Comparison of ENCODE assay signal across 7 mouse cellular contexts in the genomic region with DNA sequence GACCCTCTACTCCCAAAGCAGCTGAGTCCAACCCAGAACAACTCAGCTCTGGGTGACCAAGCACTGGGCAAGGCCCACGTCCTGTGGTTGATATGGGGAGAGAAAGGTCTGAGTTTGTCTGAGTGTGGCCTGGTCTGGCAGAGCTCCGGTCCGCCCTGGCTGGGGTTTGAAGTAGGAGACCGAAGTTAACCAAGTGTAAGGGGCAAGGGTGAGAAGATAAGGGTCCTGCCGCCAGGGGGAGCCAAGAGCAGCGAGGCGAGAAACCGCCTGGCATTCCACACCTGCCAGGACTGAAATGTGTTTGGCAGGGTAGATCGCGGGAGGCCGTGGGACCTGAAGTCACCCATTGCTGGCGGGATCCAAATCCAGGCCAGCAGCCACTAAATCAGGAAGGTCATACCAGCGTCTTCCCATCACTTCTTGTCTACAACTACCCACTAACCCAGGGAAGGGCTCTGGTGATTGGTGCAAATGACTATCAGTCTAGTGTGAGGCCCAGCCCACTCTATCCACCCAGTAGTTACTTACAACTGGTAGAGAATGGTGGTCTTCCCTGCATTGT. TPM values are rescaled to one million over a fixed set of nuclear protein-coding genes. Genes with fewer than 3 reads are reported as not detected.
DNase-seq lines count a peak whose midpoint lies in the region; ATAC-seq and TF ChIP-seq lines count a peak whose summit lies in the region.

No protein-coding gene starts in this region.

- no peak for TF ChIP-seq POLR2A in bone marrow macrophage, adult 2 months (IDR thresholded peaks at IDR 0.05; ENCODE audit: borderline replicate concordance, low read depth, low read length)

- peaks cover 56% of the 10 kb centered on the region for H3K27me3 ChIP-seq in G1E (ENCODE audit: insufficient read depth, low read length)
- H3K27me3 ChIP-seq in heart, postnatal 0 days (ENCODE audit: control insufficient read depth, insufficient read depth, low read length), result 0 out of 2 replicates have a peak, but pooled peaks cover 2% of the 10 kb centered on the region

- ATAC-seq in G1E (ENCODE audit: extremely low read depth, insufficient number of reproducible peaks, low FRiP score, poor library complexity, severe bottlenecking), result no peak
- ATAC-seq in erythroblast, adult 5-6 weeks (replicated peaks; ENCODE audit: low FRiP score, poor library complexity, severe bottlenecking), result peak; percentile 85
- ATAC-seq in heart, postnatal 0 days (ENCODE audit: insufficient read depth, low read depth), result peak; percentile 56
- peak; percentile 71 for ATAC-seq in megakaryocyte-erythroid progenitor cell, adult 5-6 weeks (replicated peaks; ENCODE audit: low FRiP score, low TSS enrichment, poor library complexity, severe bottlenecking)

- H3K4me2 ChIP-seq in heart, postnatal 0 days (ENCODE audit: low read depth, low read length), result peak overlapping the region; percentile 83

- peak overlapping the region; percentile 50; the same call in 1 of the 2 replicates for H3K9ac ChIP-seq in heart, postnatal 0 days (replicated peaks; ENCODE audit: low read depth, low read length)

- H3K9me3 ChIP-seq in G1E (replicated peaks), result no peaks in the 10 kb centered on the region
- H3K9me3 ChIP-seq in heart, postnatal 0 days (replicated peaks; ENCODE audit: control insufficient read depth, low read length), result no peaks in the 10 kb centered on the region

- no peak overlapping the region; the same call in 1 of the 2 replicates for H3K4me3 ChIP-seq in G1E (ENCODE audit: low read depth, low read length)
- peak overlapping the region; percentile 76 for H3K4me3 ChIP-seq in bone marrow macrophage, adult 2 months (ENCODE audit: insufficient read depth, low read length)
- H3K4me3 ChIP-seq in heart, postnatal 0 days (ENCODE audit: low read depth, low read length), result peak overlapping the region; percentile 56

- peak; percentile 69; the same call in 1 of the 2 replicates for TF ChIP-seq CTCF in G1E (IDR thresholded peaks at IDR 0.05; ENCODE audit: low read depth, low read length)
- peak; percentile 82 for TF ChIP-seq CTCF in bone marrow macrophage, adult 2 months (IDR thresholded peaks at IDR 0.05; ENCODE audit: low read depth, low read length)
- peak; percentile 69 for TF ChIP-seq CTCF in heart, postnatal 0 days (IDR thresholded peaks at IDR 0.05; ENCODE audit: low read depth)

- TF ChIP-seq EP300 in heart, postnatal 0 days (IDR thresholded peaks at IDR 0.05; ENCODE audit: low read depth), result no peak

- H3K27ac ChIP-seq in bone marrow macrophage, adult 2 months (ENCODE audit: insufficient read depth, low read depth, low read length), result peak overlapping the region; percentile 85
- H3K27ac ChIP-seq in heart, postnatal 0 days (ENCODE audit: low read depth), result no peak overlapping the region

- peak; percentile 77 for DNase-seq in G1E (ENCODE audit: low spot score)
- DNase-seq in heart, postnatal 0 days (ENCODE audit: low spot score), result no peak
- DNase-seq in kidney, postnatal 36 days, result peak; percentile 83 to 95
- DNase-seq in spleen, adult 18-20 months, result peak; percentile 79 to 94

- H3K4me1 ChIP-seq in G1E (ENCODE audit: insufficient read depth, low read depth, low read length), result peaks cover 25% of the 10 kb centered on the region
- H3K4me1 ChIP-seq in bone marrow macrophage, adult 2 months (ENCODE audit: control insufficient read depth, insufficient read depth, low read length), result peaks cover 50% of the 10 kb centered on the region
- H3K4me1 ChIP-seq in heart, postnatal 0 days (ENCODE audit: control insufficient read depth, insufficient read depth), result 0 out of 2 replicates have a peak, but pooled peaks cover 12% of the 10 kb centered on the region

- no peaks in the 10 kb centered on the region for H3K36me3 ChIP-seq in G1E (replicated peaks)
- H3K36me3 ChIP-seq in heart, postnatal 0 days (replicated peaks; ENCODE audit: control insufficient read depth, insufficient read depth, low read length), result no peaks in the 10 kb centered on the region

- WGBS in heart, postnatal 0 days, result 6% methylated on average over 13 of the region's 13 CpGs

RNA-seq across cellular contexts. Expression of gene Arl5c, which starts 1.4 kb away (rescaled TPM):
- total RNA-seq in G1E (2014; fragmentation: Nextera tagmentation), result not detected in 2 replicates
- total RNA-seq in G1E (2017), result 0.44 TPM in 1 of 2 replicates, not detected in the other
- not detected in 2 replicates for polyA plus RNA-seq in G1E (2012)
- polyA plus RNA-seq in bone marrow macrophage, adult 2 months (2012; ENCODE audit: insufficient read depth, insufficient read length, missing spikeins), result 128 and 134 TPM in 2 replicates
- total RNA-seq in erythroblast, adult 5-6 weeks (2015; ENCODE audit: low replicate concordance), result 0.96 and 5.9 TPM in 2 replicates
- total RNA-seq in erythroblast, adult 5-6 weeks (2017; ENCODE audit: low replicate concordance), result 1.5 and 2.6 TPM in 2 replicates
- 4.3 TPM in 1 of 2 replicates, not detected in the other for total RNA-seq in heart, postnatal 0 days (2014; rRNA removed; ENCODE audit: low replicate concordance)
- 2.9 TPM in 2 replicates for polyA plus RNA-seq in heart, postnatal 0 days (2015; fragmentation: Nextera tagmentation; extraction: Ambion mirVana)
- total RNA-seq in megakaryocyte-erythroid progenitor cell, adult 5-6 weeks (2014; fragmentation: Nextera tagmentation), result 2.4 and 9.8 TPM in 2 replicates
- total RNA-seq in megakaryocyte-erythroid progenitor cell, adult 5-6 weeks (2017), result 0.50 and 2.7 TPM in 2 replicates

RNA-seq across cellular contexts. Expression of gene Plxdc1, which starts 8.4 kb away (rescaled TPM):
- not detected in 2 replicates for total RNA-seq in G1E (2014; fragmentation: Nextera tagmentation)
- 0.06 and 0.11 TPM in 2 replicates for total RNA-seq in G1E (2017)
- 0.03 TPM in 2 replicates for polyA plus RNA-seq in G1E (2012)
- polyA plus RNA-seq in bone marrow macrophage, adult 2 months (2012; ENCODE audit: insufficient read depth, insufficient read length, missing spikeins), result 25.5 and 30.4 TPM in 2 replicates
- total RNA-seq in erythroblast, adult 5-6 weeks (2015; ENCODE audit: low replicate concordance), result 2.1 TPM in 1 of 2 replicates, not detected in the other
- 1.0 and 1.8 TPM in 2 replicates for total RNA-seq in erythroblast, adult 5-6 weeks (2017; ENCODE audit: low replicate concordance)
- total RNA-seq in heart, postnatal 0 days (2014; rRNA removed; ENCODE audit: low replicate concordance), result 0.39 and 2.6 TPM in 2 replicates
- polyA plus RNA-seq in heart, postnatal 0 days (2015; fragmentation: Nextera tagmentation; extraction: Ambion mirVana), result 2.1 TPM in 2 replicates
- 10.2 and 11.8 TPM in 2 replicates for total RNA-seq in megakaryocyte-erythroid progenitor cell, adult 5-6 weeks (2014; fragmentation: Nextera tagmentation)
- total RNA-seq in megakaryocyte-erythroid progenitor cell, adult 5-6 weeks (2017), result 3.4 and 4.1 TPM in 2 replicates

RNA-seq across cellular contexts. Expression of gene Cacnb1, which starts 28.2 kb away (rescaled TPM):
- total RNA-seq in G1E (2014; fragmentation: Nextera tagmentation) (1.4 TPM in 1 of 2 replicates, not detected in the other), G1E (2017) (0.05 and 0.41 TPM in 2 replicates)
- 0.61 and 0.63 TPM in 2 replicates for polyA plus RNA-seq in G1E (2012)
- 9.6 and 9.7 TPM in 2 replicates for polyA plus RNA-seq in bone marrow macrophage, adult 2 months (2012; ENCODE audit: insufficient read depth, insufficient read length, missing spikeins)
- total RNA-seq in erythroblast, adult 5-6 weeks (2015; ENCODE audit: low replicate concordance), result not detected in 2 replicates
- 0.34 TPM in 1 of 2 replicates, not detected in the other for total RNA-seq in erythroblast, adult 5-6 weeks (2017; ENCODE audit: low replicate concordance)
- 5.5 and 6.2 TPM in 2 replicates for total RNA-seq in heart, postnatal 0 days (2014; rRNA removed; ENCODE audit: low replicate concordance)
- 4.8 and 5.2 TPM in 2 replicates for polyA plus RNA-seq in heart, postnatal 0 days (2015; fragmentation: Nextera tagmentation; extraction: Ambion mirVana)
- 0.40 and 0.98 TPM in 2 replicates for total RNA-seq in megakaryocyte-erythroid progenitor cell, adult 5-6 weeks (2014; fragmentation: Nextera tagmentation)
- total RNA-seq in megakaryocyte-erythroid progenitor cell, adult 5-6 weeks (2017), result 0.38 TPM in 1 of 2 replicates, not detected in the other

RNA-seq across cellular contexts. Expression of gene Rpl19, which starts 31.9 kb away (rescaled TPM):
- total RNA-seq in G1E (2014; fragmentation: Nextera tagmentation), result 3,100 and 3,267 TPM in 2 replicates
- total RNA-seq in G1E (2017), result 2,161 and 2,395 TPM in 2 replicates
- 2,216 and 2,673 TPM in 2 replicates for polyA plus RNA-seq in G1E (2012)
- 1,270 and 1,466 TPM in 2 replicates for polyA plus RNA-seq in bone marrow macrophage, adult 2 months (2012; ENCODE audit: insufficient read depth, insufficient read length, missing spikeins)
- 701 and 899 TPM in 2 replicates for total RNA-seq in erythroblast, adult 5-6 weeks (2015; ENCODE audit: low replicate concordance)
- 332 and 357 TPM in 2 replicates for total RNA-seq in erythroblast, adult 5-6 weeks (2017; ENCODE audit: low replicate concordance)
- total RNA-seq in heart, postnatal 0 days (2014; rRNA removed; ENCODE audit: low replicate concordance), result 604 and 622 TPM in 2 replicates
- 588 TPM in 2 replicates for polyA plus RNA-seq in heart, postnatal 0 days (2015; fragmentation: Nextera tagmentation; extraction: Ambion mirVana)
- 4,206 and 4,300 TPM in 2 replicates for total RNA-seq in megakaryocyte-erythroid progenitor cell, adult 5-6 weeks (2014; fragmentation: Nextera tagmentation)
- 1,746 and 2,000 TPM in 2 replicates for total RNA-seq in megakaryocyte-erythroid progenitor cell, adult 5-6 weeks (2017)

RNA-seq across cellular contexts. Expression of gene Stac2, which starts 58.6 kb away (rescaled TPM):
- total RNA-seq in G1E (2014; fragmentation: Nextera tagmentation) (not detected in 2 replicates), G1E (2017) (0.05 TPM in 1 of 2 replicates, not detected in the other)
- not detected in 2 replicates for polyA plus RNA-seq in G1E (2012)
- polyA plus RNA-seq in bone marrow macrophage, adult 2 months (2012; ENCODE audit: insufficient read depth, insufficient read length, missing spikeins), result 4.1 and 4.3 TPM in 2 replicates
- total RNA-seq in erythroblast, adult 5-6 weeks (2015; ENCODE audit: low replicate concordance), result not detected in 2 replicates
- not detected in 2 replicates for total RNA-seq in erythroblast, adult 5-6 weeks (2017; ENCODE audit: low replicate concordance)
- total RNA-seq in heart, postnatal 0 days (2014; rRNA removed; ENCODE audit: low replicate concordance), result 0.15 TPM in 1 of 2 replicates, not detected in the other
- 0.04 and 0.11 TPM in 2 replicates for polyA plus RNA-seq in heart, postnatal 0 days (2015; fragmentation: Nextera tagmentation; extraction: Ambion mirVana)
- total RNA-seq in megakaryocyte-erythroid progenitor cell, adult 5-6 weeks (2014; fragmentation: Nextera tagmentation), result not detected in 2 replicates
- not detected in 2 replicates for total RNA-seq in megakaryocyte-erythroid progenitor cell, adult 5-6 weeks (2017)
